Mouse (Mus musculus) skeletal muscle tissue, adult 2 months (tissue): ENCODE measurements around the gene Agpat2.

Source experiments
- DNase-seq: peaks from one replicate; pipeline ENCODE4 v3.0.0-alpha.2; 2012; ENCODE audit warnings: low read depth, low spot score

Gene Agpat2

DNA sequence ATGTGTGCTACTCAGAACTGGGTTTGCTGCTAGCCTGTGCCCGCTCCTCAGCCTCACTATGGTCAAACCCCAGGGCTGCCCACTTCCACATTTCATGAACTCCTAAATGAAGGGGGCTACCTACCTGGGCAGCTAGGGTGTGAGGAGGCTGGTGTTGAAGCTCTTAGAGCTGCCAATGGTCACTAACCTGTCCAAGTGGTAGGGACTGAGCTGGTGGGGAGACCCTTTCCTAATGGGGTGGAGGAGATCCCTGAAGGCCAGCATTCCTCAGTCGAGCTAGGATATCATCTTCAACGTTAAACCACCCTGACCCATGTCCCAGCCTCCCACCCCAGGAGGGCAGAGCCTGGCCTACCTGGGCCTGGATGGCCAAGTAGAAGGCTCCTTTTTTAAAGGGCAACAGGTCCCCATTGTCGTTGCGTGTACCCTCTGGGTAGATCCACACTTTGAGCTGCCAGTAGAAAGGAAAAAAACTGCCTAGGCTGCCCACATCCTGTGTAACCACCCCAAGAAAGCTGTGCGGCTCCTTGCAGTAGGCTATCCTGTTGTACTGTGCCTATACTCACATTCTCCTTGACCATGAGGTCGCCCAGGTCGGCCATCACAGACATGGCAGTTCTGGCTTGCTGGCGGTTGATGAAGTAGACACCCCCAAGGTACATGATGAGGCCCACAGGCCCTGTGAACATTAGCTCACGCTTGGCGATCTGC is 8.3 kb downstream of the Agpat2 start:
- DNase-seq: no peak

DNA sequence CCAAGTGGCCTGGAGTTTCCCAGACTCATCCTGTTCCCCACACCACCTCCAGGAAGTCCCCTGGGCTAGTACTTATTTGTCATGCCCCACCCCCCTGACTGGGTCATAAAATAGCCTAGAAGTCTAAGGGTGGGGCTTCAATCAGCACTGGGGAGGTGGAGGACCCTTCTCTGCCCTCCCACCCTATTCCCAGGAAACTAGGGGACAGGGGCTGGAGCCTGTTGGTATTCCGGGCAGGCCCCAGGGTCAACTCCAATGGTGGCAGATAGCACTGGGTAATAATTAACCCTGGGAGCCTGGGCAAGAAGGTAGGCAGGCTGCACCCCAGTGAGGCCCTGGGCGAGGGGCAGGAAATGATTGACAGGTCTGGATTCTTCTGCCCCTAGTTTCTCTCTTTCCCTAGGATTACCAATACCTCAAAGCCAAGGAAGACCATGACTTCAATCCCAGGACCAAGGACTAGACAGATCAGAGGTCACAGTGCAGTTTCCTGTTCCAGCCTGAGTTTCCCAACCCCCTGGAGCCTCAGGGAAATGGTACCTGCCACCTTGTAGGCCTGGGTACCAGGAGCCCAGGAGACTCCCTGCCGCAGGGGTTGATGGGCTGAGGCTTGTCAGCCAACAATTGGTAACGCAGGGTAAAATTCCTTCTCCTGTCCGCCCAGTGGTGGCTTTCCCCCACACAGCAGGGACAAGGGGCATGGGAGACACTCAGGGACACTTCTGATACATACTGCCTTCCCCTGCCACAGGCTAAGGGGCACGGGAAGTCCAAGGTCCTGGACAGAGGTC is 9.1 kb downstream of the Agpat2 start:
- DNase-seq: no peak

DNA sequence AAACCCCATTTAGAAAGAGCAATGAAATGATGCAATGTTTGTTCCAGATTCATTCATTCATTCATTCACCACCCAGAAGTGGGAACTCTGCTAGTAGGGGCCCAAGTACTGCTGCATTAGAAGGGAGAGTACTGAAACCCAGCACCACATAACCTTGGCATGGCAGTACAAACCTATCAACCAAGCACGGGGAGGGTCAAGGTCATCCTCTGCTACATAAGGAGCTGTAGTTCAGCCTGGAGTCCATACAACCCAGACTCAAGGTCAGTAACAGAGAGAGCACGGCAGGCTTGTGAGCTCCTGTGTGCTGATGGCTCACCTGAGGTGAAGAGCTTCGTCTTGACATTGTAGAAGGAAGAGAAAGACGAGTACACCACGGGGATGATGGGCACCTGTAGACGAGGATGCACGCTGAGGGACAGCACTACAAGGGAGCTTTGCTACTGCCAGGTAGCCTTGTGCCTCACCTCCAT is 9.7 kb downstream of the Agpat2 start:
- no peak for DNase-seq

DNA sequence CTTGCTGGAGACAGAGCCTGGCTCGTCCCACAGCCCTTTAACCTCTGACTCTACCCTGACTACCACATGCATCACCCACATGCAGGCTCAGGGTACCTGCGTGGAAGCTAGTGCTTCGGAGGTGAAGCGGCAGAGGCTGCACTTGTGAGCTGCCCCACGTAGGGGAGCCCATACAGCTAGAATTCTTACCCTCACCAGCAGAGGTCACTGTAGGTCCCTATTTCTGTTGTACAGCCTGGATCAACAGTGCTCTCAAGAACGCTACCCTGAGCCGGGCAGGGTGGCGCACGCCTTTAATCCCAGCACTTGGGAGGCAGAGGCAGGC is 10.2 kb downstream of the Agpat2 start:
- DNase-seq: no peak

DNA sequence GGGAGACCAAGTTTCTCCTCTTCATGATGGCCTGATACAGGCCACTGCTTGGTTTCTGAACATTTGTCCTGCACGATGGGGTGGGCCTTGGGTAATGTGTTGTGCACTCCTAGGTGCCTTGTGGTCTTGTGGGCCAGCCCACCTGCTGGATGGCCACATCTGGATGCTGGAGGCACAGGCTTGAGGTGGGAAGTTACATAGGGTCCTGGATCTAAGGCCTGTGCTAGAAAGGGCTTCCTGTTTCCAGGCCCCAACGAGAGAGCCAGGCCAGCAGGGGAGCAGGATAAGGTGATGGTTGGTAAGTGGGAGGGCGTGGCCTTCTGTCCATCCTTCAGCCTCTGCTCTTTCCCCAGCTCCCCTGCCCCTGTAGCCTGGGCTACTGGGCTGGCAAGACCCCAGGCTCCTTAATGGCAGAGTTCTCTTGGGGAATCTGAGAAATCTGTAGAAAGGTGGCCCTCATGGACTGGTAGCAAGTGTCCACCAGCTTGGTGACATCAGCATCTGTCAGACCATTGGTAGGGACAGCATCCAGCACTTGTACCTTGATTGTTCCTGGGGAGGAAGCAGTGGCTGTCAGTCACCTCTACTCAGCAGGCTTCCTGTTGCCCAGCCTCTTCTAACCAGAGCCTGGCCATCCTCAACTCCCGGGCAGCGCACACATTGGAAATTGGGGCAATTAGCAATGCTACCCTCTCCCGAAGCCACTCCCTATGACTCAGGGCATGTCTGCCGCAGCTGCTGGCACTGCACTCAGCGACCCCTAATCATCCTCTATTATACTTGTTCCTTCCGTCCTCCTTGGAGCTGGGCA is 10.8 kb downstream of the Agpat2 start:
- DNase-seq: no peak

DNA sequence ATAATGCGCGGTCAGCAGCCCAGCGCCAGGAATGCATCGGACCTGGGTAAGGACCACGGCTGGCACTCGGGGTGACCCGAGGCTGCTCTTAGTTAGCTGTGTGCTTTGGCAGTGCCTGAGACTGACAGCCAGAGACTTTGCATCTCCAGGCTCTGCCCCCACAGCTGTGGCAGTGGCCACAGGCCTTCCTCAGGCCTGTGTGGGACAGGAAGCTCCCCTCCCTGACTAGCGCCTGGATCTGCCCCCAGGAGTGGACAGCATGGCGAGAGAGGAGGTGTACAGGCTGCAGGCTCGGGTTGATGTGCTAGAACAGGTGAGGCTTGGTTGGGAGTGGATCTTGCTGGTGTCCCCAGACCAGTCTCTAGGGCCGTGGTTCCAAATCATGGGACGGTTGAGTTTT is 12.8 kb downstream of the Agpat2 start:
- DNase-seq: no peak

DNA sequence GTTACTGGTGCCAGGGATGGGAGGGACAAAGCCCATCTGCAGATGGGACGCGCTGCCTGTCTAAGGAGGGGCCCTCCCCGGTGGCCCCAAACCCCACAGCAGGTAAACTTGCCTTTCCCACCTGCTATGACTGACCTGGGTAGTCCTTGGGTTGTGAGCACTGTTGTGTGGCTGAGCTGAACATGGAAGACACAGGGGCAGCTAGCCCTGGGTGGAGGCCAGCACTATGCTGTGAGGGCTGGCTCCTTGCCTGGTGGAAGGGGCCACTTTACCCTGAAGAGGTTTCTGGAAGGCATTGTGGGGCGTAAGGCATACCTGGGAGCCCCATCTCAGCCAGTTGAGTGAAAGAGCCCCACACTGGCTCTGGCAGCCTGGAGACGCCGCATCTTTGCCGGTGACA is 13.3 kb downstream of the Agpat2 start:
- DNase-seq: no peak

DNA sequence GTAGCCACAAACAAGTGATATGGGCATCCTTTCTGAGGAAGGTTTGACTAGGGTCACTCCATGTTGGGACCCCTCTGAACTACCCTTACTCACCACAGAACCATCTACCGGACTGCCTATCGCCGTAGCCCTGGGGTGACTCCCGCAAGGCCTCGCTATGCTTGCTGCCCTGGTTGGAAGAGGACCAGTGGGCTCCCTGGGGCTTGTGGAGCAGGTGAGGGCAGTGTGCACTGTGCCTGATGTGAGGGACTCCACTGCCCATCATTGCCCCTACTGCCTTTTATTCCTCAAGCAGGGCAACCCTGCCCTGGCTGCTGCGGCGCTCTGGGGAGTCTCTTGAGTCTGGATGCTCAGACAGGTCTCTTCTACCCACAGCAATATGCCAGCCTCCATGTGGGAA is 13.9 kb downstream of the Agpat2 start:
- DNase-seq: no peak

DNA sequence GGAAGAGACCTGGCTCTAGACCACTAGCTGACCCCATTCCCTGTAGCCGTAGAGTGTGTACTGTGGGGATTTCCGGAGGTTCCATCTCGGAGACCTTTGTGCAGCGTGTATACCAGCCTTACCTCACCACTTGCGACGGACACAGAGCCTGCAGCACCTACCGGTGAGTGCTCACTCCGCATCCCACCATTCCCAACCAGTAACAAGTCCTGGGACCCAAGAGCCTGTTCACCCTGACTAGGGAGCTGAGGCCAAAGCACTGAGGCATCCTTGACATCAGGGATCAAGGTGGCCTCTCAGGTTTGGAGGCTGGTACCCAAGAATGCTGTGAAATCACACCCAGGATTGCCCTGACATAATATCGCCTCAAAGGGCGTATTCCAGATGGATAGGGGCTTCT is 14.9 kb downstream of the Agpat2 start:
- DNase-seq: no peak

DNA sequence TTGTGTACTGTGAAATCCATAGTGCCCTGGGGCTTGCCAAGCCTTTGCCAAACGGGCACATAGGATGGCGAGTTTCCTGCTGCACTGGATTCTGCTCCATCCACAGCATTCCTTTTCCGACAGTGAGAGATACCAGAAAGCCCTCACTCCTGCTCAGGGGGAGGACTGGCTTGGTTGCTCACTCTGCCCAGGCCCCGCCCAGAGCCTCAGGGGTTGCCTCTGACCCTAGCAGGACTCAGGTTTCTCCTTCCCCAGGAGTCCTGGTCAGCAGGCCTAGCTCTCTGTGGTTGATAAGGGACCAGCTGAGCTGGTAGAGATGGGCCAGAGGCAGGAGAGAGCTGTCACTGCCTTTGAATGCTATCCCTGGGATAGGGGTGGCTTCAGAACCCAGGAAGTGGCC is 15.6 kb downstream of the Agpat2 start:
- no peak for DNase-seq

DNA sequence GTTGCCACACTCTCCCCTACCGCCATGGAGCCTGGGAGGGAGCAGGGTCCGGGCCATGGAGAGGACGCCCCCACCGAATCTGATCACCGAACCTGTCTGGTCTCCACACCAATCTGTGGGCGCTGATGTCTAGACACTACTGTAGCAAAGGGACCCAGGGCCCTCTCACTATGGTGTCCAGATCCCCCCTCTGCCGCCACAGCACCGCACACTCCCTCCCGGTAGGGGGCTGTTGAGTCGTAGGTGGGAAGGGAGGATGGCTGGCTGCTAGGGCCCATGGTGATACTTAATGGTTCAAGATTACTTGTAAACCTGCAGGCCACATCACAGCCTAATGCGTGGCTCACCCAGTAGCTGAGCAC is 17.2 kb downstream of the Agpat2 start:
- DNase-seq: no peak

DNA sequence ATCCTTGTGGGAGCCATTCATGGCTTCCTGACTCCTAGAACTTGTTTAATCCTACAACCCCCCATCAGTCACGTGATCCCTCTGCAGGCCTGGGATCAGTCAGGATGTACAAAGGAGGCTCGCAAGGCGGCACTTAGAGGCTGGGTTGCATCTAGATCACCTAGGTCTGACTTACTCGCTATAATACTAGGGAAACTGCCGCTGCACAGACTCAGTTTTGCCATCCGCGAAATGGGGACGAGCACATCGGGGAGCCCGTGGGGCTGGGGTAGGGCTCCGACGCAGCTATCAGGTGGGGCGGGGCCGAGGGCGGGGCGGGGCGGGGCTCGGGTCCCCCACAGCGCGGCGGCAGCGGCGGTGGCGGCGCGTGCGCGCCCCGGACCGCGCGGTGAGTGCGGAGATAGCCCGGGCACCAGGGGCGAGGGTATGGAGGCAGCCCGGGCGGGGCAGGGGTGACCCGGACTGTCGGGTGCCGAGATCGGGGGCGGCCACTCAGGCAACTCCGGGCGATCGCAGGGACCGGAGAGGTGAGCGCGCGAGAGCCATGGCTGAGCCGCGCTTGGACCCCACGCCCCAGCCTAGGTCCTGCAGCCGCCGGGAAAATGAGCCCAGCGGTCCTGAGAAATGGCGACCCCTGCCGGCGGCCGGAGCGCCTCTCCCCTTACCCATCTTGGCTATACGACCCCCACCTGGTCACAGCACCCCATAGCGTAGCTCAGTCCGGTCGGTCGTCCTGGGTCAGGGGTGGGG is 17.7 kb downstream of the Agpat2 start, which contains the start of gene Gm20532:
Gene Gm20532 (plus strand): TSS at position 346 of the 750 bp plus-strand sequence.
- DNase-seq: no peak

DNA sequence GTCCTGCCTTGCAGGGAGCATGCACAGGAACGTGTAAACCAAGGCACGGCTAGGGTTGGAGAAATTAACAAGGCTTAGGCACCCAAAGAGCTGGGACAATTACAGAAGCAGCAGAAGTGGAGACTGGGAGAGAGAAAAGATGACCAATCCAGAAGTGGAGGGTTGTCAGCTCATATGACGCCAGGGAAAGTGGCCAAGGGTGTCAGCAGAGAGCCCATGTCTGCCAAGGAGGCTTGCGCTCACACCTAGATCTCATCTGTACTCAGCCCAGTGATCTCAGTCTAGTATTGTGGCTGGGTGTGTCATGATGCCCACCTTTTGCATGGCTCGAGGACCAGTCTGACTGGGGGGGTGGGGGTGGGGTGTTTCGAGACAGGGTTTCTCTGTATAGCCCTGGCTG is 18.5 kb downstream of the Agpat2 start:
- DNase-seq: no peak

DNA sequence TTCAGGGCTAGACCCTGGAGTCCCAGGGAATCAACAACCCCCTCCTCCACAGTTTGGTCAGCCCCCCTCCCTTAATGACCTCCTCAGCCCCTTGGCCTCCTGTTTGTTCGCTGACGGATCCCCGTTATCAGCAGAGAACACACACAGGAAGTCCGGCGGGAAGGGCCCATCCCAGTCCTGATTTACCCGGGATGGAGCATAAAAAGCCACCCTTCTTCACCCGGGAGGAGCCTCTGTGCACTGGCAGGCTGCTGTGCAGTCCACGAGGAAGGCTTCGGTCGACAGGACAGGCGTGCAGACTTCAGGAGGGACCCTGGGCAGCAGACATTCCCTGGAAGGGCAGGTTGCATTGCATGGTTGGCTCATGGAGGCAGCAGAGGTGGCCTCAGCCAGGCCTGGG is 20.6 kb downstream of the Agpat2 start:
- DNase-seq: peak; percentile 58

DNA sequence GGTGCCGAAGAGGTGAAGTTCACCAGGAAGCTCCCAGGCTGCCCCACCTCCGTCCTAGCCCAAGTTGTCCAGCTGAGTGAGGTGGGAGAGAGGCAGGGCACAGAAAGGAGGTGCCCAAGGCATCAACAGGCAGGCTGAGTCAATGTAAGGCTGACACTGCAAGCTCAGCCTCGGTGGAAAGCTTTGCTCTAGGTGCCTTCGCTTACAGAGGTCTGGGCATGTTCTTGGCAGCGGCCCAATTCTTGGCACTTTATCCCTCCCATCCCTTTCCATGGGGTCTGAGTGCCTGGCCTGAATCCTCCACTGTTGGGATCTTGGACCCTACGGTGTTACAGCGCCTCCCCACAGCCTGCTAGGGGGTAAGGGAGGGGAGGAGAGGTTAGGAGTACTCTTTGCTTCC is 21.5 kb downstream of the Agpat2 start:
- DNase-seq: no peak

DNA sequence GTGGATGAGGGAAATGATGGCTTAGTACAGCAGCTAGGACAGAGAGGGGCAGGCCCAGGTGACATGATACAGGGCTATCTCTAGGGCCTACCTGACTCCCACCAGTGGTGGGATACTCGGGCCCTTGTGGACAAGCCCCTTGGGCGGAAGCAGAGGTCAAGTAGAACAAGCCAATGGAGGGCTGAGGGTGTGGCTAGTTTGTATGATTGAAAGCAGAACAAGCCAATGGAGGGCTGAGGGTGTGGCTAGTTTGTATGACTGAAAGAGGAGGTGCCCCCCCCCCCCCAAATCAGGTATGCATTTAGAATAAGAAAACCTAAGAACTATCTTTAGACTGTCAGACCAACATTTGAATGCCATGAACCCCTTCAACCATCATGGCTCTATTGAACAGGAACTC is 22.0 kb downstream of the Agpat2 start:
- DNase-seq: no peak

DNA sequence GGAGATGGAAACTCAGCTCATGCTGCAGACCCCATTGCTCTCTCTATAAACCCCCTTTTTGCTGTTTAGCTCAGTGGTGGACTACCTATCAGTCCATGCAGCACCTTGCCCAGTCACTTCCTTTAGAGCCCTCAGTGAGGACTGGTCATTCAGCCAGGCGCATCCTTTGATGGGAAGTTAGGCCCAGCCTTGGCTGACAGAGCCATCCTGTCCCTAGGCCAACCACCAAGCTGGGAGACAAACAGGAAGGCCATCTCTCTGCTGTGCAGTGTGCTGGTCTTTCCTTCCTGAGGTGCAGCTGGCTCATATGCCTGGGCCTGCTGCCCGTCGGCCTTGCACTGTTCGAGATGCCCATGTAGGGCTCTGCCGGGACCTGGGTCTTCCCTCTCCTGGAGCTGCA is 23.5 kb downstream of the Agpat2 start:
- DNase-seq: no peak

DNA sequence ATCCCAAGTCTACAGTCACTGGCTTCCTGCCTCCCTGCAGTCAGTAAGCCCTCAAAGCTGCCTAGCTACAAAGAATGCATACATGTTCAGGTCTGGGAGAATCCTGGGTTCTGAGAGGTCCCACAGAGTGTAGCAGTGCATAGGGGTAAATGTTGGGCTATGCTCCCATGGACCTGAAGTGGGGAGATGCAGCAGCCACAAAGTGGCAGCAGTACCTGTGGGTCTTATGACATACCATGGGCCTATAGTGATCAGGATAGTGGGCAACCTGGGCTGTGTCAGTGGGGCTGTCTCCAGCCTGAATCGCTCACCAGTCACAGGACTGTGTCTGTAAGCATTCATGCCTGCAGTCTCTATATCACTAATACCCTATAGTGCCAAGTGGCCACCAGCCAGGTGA is 24.5 kb downstream of the Agpat2 start, which contains the start of gene Egfl7:
Gene Egfl7 (plus strand): TSS at position 301 of the 400 bp plus-strand sequence.
- DNase-seq: no peak

DNA sequence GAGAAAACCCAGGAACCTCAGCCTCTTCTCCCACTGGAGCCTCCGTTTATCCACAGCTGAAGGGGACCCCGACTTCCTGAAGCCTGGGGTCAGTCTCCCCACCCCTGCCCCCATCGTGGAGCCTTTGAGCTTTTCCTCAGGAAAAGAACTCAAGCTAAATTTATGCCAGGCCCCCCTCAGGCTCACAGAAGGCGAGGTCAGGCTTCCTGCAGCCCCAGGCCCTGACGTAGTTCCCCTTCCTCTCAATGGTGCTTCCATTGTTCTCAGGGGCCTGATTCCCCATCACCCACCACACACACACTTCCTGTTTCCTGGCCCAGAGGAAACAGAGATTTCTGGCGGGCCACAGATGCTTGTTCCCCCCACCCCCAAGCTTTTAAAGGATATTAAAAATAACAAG is 25.8 kb downstream of the Agpat2 start:
- peak; percentile 53 for DNase-seq

DNA sequence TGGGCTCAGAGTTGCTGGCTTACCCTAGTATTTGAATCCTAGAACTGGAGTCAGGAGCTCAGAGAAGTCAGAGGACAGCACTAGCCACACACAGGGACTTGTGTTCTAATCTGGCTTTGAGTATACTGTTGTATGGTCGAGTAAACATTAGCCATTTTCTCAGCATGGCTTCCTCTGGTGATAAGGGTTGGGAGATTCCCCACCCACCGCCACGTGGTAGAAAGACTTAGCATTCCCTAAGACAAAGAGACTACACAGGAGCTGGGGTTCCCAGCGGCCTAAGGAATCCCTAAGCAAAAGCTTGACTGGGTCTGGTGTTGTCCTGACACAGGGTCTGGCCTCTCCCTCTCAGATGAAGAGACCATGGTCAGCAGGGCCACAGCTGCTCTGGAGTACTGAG is 27.8 kb downstream of the Agpat2 start:
- DNase-seq: no peak

DNA sequence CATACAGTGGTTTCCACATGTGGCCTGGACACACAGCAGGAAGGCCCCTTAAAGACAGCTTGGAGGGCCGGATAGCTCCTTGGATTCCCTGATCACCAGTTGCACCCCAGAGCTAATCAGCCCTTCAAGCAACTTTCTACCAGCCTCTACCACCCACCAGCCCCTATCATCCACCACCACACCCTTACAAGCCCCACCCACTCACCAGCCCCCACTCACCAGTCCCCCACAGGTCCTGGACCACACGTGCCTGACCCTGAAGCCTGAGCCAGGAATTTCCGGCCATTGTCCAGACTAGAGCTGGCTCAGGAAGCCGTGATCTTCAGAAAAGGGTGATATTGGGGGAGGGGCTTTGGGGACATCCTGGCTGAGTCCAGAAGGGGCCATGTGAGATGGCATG is 28.4 kb downstream of the Agpat2 start:
- no peak for DNase-seq

DNA sequence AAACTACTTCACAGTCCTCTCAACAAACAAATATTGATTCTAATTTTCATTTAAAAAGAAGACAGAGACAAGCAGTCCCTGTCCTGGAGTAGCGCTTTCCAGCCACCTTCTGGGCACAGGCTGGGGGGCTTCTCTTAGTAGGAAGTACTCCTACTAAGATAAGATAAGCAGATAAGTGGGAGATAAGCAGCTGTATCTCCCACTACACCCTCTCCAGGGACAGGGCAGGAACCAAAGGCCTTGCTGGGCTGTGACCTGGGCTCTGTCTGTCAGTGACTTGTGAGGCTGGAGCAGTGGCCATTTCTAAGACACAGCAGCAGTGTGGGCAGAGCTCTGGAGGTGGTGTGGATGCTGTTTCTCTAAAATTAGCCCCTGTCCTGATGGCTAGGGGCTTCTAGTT is 28.8 kb downstream of the Agpat2 start:
- no peak for DNase-seq
